Mouse (Mus musculus) left cerebral cortex, postnatal 10 days (tissue): ENCODE data around the gene Dexi. TPM values are rescaled to one million over a fixed set of nuclear protein-coding genes. Genes with fewer than 3 reads are reported as not detected.

ENCODE experiments used
- DNase-seq, 2 experiments: peaks; one replicate each; pipeline ENCODE4 v3.0.0; 2021 to 2022; ENCODE audit warnings: low spot score in 2 of 2, mixed read lengths in 1 of 2; ENCODE audit errors: extremely low spot score in 1 of 2
- intact Hi-C: fragments of 180-260 bp; cut with DNase I; formaldehyde crosslinking; loops from one replicate; pipeline ENCODE4 v1.15.1; 2025
- total RNA-seq, 2 experiments: library from RNA; stranded (reverse); gene quantifications; 2 replicates each; pipeline ENCODE4 v1.2.3; 2021

The Dexi gene
- total RNA-seq, 2 experiments from 2014 or later: 27.5 to 30.2 TPM

DNA sequence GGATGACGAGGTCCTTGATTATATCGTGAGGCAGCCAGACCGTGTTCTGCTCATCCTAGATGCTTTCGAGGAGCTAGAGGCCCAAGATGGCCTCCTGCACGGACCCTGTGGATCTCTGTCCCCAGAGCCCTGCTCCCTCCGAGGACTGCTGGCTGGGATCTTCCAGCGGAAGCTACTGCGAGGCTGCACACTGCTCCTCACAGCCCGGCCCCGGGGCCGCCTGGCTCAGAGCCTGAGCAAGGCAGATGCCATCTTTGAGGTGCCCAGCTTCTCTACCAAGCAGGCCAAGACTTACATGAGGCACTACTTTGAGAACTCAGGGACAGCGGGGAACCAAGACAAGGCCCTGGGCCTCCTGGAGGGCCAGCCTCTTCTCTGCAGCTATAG lies 31.7 kb downstream of the Dexi start:
- no peak for DNase-seq
- intact Hi-C loops: no loop called here

DNA sequence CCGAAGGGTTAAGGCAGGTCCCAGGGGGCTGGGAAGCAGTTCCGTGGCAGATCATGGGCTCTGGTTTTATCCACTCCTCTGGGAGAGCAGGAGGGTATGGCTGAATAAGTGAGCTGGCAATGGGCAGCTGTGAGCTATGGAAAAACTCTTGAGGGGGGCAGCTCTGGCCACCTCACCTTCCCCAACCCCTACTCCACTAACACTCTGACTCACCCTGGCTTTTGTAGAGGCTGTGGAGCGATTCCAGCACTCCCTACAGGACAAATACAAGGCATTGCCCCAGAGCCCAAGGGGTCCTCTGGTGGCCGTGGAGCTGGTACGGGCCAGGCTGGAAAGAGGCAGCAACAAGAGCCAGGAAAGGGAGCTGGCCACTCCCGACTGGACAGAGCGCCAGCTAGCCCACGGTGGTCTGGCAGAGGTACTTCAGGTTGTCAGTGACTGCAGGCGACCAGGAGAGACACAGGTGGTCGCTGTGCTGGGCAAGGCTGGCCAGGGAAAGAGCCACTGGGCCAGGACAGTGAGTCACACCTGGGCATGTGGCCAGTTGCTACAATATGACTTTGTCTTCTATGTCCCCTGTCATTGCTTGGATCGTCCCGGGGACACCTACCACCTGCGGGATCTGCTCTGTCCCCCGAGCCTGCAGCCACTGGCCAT lies 32.2 kb downstream of the Dexi start:
- intact Hi-C loops: no loop called here
- DNase-seq: no peak

DNA sequence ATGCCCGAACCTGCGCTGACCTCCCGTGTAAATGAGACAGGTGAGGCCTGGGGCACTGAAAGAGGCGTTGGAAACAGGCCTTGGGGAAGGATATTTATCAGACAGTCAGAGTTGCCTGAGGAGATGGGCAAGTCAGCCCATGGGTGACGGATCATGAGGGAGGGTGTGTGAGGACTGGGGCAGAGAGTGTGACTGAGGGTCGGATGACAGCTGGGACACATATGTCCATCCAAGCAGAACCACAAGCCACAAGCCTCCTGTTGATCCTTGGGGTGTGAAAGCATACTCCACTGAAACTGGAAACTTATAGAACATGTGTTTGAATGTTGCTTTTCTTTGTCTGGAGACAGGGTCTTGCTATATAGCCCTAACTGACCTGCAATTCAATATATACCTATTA lies 34.2 kb downstream of the Dexi start:
- intact Hi-C loops: no loop called here

DNA sequence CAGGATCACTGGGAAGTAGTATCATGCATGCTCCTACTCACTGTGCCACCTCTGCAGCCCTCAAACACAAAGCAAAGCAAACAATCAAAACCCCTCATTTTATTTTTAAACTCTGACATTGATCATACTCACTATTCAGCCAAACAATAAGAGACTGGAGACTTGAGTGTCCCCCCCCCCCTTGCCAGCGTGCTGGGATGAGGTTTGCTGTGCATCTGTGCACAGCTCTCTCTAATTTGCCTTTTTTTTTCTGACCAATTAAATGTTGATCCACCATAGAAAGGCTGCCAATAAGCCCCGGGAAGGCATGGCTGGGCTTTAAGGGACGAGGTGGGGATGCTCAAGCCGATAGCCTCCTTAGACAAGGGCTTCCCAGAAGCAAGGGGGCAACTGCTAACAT lies 35.4 kb downstream of the Dexi start:
- DNase-seq: no peak
- intact Hi-C loops: no loop called here

More for the DNA sequence above, 34.2 kb downstream of the Dexi start:
- no peak for DNase-seq

DNA sequence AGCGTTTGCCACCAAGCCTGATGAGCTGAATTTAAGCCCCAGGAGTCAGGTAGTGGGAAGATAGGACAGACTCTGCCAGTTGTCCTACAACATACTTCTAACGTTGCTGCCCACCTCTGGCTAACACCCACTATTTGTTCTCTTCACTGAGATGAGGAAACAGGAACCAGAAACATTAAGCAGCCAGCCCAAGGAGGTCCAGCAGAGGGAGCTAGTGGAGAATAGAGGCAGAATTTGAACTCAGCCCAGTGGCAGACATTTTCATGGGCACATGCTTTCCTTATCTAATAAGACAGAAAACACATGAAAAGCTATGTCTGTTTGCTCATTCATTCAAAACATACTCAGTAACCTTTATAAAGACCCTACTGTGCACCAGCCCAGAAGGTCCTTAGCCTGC lies 39.8 kb downstream of the Dexi start:
- DNase-seq: no peak

DNA sequence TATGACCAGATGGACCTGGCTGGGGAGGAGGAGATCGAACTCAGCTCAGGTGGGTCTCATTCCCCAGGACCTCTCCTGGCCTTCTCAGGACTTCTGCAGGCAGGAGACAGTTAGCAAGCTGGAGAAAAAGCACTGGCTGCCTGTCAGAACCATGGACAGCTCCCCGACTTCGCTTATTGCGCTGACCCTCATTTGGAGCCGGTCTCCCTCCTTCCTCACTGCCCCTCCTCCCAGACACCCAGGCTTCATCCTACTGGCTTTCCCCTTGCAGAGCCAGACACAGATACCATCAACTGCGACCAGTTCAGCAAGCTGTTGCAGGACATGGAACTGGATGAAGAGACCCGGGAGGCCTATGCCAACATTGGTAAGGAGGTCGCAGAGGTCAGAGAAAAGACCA lies 41.0 kb downstream of the Dexi start:
- DNase-seq: no peak

More for the DNA sequence above, 39.8 kb downstream of the Dexi start:
- intact Hi-C loops: no loop called here

DNA sequence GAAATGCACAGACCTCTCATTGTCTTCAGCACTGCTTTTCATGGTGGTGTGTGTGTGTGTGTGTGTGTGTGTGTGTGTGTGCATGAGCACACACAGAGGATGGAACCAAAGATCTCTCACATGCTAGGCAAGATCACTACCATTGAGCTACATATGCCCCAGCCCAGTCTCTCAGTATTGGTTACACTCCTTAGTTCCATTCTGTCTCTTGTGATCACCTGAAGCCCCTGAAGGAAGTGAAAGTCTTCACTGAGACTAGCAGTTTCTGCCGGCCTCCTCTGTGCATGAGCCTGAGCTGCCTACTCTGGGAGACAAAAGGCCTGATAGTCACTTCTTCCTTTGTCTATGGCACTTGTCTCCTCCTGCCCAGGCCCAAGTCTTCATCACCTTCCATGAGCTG lies 43.7 kb downstream of the Dexi start:
- intact Hi-C loops: no loop called here
- no peak for DNase-seq

More for the DNA sequence above, 41.0 kb downstream of the Dexi start:
- intact Hi-C loops: no loop called here

DNA sequence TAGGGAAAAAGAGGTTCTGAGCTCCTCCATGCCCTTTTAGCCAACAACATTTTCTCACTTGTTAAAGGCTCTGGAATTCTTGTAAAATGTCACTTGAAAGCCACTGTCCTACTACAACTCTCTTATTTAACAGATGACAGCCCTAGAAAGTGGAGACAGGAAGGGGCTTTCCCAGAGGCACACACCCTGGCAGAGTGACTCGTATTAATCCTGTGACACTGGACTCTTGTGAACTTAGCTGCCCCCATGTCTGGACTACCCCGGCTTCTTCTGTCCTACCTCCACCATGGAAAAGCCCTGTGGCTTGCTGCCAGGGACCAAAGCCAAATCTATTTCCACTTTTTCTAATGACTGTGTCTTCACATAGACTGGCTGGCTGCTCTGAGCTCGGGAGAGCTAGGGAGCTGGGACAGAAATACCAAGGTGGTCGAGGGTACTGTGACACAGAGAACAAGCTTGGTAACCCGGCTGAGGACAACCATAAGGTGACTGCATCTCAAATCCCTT lies 44.7 kb downstream of the Dexi start:
- intact Hi-C loops: no loop called here
- no peak for DNase-seq

DNA sequence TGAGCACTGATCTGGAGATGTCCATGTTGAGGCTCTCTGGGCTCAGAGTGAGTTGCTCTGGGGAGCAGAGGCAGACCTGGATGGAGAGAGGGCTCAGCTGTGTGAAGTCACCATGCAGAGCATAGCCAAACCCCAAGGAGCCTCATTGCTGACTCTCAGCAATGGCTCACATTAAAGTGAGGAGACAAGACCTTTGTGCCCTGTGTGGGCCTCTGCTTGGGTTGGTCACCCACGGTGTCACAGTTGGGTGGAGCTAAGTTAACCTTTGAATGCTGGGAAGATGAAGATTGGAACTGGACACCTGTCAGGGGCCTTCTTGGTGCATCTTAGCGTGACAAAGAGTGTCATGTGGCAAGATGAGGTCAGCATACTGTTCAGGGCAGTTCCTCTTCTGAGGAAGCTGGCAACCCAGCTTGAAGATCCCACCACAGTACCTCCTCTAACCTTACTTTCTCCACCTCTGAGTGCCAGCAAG lies 47.0 kb downstream of the Dexi start:
- intact Hi-C loops: no loop called here
- DNase-seq: no peak

DNA sequence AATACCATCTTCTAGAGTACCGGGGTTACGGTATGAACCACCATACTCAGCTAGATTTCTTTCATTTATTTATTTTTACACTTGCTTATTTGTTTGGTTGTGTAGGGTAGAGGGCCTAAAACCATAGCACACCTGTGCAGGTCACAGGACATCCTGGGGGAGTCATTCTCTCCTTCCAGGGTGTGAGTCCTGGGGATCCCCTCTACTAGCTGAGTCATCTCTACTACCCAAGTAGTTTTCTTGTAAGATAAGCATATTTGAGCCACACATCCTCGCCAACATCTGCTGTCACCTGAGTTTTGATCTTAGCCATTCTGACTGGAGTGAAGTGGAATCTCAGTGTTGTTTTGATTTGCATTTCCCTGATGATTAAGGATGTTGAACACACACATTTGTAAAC lies 50.3 kb downstream of the Dexi start:
- DNase-seq: no peak
- intact Hi-C loops: no loop called here

DNA sequence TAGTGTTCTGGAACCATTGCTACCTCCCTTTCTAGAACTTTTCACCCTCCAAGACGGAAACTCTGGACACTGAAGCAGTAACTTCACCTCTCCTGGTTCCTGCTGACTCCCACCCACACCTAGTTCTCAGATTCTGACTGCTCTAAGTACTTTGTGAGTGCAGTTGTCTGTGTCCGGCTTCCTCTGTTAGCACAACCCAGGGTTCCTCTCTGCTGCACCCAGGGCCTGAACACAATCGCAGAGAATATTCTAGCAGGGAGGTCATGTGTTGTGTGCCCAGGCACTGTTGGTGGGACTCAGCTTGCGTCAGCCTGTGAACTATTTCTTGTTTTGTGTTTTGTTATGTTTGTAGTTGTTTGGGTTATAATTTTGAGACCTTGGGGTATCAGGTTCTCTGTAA lies 51.1 kb downstream of the Dexi start:
- DNase-seq: no peak
- intact Hi-C loops: no loop called here

DNA sequence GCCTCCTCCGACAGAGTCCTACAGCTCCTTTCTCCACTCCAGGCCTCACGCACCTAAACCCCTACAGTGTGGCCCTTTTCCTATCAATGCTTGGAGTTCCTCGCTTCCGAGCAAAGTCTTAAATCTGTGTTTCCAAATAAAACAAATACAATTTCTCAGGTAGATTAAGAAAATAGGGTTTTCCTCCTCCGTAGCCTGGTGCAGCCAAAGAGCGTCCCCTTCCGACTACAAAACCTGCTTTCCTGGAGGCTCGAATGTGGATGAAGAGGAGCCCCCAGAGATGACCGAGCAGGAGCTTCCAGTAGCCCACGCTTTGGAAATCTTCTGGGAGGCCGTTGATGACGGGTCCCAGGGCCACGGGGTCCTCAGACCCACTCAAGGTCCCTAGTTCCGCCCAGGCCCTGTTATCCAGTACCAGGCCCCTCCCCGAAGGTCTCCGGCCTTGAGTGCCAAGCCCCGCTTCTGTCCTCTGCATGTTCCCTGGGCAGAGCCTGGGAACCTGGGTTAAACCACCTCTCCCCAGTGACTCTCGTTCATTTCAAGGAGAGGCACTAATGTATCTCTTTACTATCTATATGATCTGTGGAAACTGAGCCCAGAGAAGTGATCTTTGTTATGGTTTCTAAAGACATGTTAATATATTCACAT lies 52.2 kb downstream of the Dexi start:
- DNase-seq: no peak
- intact Hi-C loops: no loop called here

DNA sequence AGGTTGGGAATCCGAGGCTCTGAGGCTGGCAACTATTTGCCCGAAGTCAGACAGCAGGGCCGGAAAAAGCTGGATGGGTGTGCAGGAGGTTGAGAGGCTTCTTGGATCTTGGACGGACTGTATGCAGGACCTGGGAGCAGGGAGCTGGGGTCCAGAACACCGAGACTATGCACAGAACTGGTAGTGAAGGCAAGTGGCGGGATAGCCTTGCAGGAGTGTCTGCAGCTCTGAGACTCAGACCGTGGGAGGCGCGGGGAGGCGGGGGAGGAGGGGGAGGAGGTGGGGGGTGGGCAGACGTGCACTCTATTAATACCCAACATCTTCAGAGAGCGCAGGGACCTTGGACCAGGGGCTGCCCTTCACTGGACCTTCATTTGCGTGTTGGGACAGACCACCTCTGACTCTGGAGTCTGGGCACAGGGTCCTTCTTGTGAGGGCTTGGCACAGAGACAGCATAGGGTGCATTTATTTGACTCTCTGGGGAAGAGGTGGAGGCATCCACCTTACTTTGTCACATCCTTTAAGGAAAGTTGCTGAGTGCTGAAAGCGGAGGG lies 52.9 kb downstream of the Dexi start:
- intact Hi-C loops: no loop called here

DNA sequence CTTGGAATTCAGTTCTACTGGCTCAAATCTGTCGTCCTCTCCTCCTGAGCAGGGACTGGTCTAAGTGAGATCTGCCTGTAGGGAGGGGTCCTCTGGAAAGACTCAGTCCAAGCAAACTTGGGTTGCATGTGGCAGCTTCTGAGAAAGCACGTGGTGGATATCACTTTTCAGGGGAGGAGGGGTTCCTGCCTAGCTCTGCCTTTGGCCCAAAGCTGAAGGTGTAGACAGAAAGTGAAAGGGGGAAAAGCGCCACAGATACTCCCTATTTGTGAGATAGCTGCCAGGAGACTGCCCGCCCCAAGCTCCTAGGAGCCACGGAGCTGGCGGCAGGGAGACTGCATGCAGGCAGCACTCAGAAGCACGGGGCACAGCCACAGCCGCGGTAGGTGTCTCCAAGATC lies 53.4 kb downstream of the Dexi start:
- intact Hi-C loops: no loop called here
- no peak for DNase-seq

More for the DNA sequence above, 52.9 kb downstream of the Dexi start:
- no peak for DNase-seq

DNA sequence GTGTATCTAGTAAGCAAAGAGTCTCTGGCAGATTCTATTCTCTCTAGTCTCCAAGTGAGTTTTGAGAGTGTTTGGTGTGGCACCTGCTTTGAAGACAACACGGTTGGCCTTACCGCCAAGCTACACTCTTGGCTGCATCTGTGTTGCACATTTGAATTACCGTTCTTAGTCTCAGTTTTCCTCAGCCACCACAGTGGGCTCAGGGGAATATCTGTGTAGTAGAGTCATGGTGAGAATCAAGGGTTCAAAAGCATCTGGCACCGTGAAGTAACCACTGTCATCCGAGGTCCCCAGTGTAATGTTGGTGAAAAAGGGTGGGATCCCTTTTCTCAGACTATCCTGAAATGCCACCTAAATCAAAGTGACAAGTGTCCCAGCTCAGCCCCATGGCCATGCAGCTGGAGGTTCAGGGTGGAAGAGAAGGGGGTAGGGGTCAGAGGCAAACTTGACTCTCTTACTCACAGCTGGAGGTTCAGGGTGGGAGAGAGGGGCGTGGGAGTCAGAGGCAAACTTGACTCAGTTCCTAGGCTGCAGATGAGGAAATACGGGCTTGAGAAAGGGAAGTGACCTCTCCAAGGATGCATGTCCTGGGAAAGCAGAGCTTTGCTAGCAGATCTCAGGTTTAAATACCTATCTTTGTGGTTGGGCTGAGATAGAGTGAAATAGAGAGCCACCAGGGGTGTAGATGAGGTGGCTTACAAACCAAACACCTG lies 53.9 kb downstream of the Dexi start:
- intact Hi-C loops: no loop called here
- DNase-seq: no peak

DNA sequence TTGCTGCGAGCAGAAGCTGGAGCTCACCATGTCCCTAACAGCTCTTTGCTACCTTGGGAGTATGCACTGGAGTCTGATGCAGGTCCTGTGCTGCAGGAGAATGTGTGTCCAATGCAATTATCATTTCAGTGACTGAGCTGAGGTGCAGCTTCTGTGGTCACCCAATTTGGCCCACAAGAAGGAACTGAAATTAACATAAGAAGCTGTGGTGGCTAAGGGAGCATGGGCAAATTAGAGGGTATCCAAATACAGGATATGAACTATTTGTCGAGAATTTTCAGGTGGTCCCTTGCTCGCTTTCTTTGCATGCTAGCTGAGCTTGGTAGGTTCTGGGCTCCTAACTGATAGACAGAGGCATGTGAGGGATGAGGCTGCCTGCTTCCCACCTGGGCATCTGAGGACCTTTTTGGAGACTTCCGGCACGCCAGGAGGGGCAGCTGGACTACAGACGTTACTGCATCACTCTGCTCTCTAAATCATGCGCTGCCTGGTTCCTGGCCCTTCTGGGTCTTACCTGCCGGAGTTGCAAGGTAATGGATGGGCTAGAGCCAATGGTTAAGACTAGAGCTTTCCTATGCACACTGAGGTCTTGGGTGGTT lies 54.9 kb downstream of the Dexi start:
- intact Hi-C loops: no loop called here
- DNase-seq: no peak

DNA sequence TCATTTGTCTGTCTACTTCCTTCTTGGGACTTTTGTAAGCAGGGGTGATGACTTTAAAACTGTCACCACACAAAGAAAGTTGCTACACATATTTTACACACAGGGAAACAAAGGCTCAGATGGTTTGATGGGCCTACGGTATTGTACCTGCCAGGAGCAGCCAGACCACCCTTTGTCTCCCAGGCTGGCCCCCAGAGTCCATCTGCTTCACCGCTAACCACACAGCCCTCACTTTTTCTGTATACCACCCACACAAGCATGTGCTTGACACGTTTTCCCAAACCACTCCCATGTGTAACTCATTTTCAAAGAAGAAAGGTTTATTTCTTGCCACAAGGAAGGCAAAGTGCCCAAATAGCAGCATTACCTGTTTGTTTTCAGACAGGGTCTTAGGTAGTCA lies 55.9 kb downstream of the Dexi start:
- intact Hi-C loops: no loop called here
- DNase-seq: no peak

DNA sequence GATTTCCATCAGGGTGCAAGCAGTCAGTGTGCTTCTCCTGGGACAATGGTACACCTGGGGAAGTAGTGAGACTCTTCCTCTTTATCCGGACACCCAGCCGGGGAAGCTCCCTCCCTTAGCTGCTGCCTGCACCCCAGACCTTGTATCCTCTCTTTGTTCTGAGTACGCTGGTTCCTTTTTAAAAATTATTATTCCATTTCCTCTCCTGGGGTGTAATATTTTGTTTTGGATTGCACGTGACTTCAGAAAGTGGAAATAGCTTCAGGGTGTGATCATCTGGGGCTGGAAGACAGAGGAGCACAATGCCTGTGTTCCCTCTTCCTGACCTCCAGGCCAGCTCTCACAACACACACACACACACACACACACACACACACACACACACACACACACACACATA lies 60.5 kb downstream of the Dexi start:
- DNase-seq: no peak
- intact Hi-C loops: no loop called here

DNA sequence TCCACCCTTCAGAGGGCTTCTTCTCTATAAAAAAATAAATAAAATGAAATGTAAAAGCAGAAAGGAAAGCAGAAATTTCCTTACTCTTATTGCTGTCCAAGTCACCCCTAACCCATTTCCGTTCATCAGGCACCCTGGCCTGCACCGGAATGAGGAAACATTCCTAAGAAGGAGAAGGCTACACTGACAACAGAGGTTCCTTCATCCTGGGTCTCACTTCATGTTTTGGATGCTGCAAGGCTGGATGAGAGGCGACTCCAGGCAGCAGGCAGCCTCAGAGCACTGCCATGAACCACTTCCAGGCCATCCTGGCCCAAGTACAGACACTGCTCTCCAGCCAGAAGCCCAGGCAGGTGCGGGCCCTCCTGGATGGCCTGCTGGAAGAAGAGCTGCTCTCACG lies 63.0 kb downstream of the Dexi start, which contains the start of gene Ciita:
Gene Ciita, plus strand, starts transcription at position 203 of the 400 bp plus-strand sequence.
- intact Hi-C loops: no loop called here
- no peak for DNase-seq
